Mouse (Mus musculus) olfactory bulb, adult 2 months (tissue): Measurements from ENCODE around the gene Nhlrc2.
"Not testable (repeated sequence)": the region's sequence is repeated elsewhere in the genome, so short reads cannot be mapped to it uniquely, and the experiment has no call there.

Experiments used
- CTCF ChIP-seq: fragments of 200-500 bp; IDR thresholded peaks from 2 replicates; pipeline ENCODE4 v1.5.1; 2012; ENCODE audit warnings: low read depth, mild to moderate bottlenecking, low read length, moderate library complexity; ENCODE audit not compliant: insufficient read depth
- POLR2A ChIP-seq: fragments of 200-500 bp; IDR thresholded peaks from 2 replicates; pipeline ENCODE4 v1.6.1; 2012; ENCODE audit warnings: mild to moderate bottlenecking, low read depth, low read length, moderate library complexity; ENCODE audit not compliant: insufficient read depth

DNA sequence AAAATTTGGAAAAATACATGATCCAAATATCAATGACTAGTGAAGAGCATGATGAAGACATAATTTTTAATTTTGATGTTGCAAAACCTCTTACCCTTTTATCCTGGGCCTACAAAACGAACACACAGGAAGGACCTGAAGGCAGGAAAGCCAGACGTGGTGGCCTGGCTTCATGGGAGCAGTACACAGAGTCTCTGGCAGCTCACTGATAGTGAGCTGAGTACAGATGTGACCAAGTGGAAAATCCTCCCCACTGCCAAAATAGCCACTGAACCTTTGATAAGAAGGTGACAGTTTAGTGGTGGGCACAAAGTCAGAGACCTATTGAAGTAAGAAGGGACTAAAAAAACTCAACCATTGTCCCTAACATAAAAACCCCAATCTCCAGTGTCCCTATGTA lies 34.5 kb upstream of the Nhlrc2 start:
- TF ChIP-seq POLR2A, CTCF: not testable (repeated sequence)
